22 mouse cellular contexts compared by ENCODE assay signal in the genomic region with DNA sequence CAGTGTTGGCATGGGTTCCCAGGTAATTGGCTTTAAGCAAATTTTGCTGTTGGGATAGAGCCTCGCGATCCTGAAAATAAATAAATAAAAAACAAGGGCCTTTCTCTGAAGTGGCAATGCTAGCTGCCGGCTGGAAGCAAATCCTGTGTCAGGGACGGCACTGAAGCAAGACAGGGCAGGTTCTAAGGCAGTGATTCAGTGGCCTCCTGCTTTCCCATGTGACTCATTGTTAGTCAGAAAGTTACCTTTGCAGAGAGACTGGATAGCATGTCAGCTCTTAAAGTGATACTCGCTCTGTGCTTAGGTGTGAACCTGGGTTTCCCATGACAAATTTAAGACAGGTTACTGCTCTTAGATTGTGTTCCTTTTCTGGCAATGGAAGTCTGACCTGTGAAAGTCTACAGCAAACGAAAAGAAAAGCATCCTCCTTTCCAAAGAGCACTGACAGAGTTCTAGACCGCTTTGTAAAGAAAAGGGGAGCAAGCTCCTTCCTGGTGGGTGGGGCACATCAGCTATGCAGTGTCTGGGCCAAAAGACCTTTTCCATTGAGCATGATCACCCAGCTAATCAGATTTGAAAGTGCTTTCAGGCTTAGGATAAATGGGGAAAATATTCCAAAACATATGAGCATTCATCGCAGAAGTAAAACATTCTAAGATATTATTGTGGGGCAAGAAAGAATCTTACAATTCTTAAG.
DNase-seq lines count a peak whose midpoint lies in the region; ATAC-seq and TF ChIP-seq lines count a peak whose summit lies in the region.
"Had no signal": no experiment of that assay in that cellular context is flagged by ENCODE, and none has a peak within 500 bp of the region (broad histone marks: within the 10 kb centered on the region; RNA-seq: fewer than 3 reads in every experiment).

No protein-coding gene starts in this region.

- no peaks in the 10 kb centered on the region for H3K36me3 ChIP-seq in intestine, postnatal 0 days (ENCODE audit: control insufficient read depth, insufficient read depth)
- H3K36me3 ChIP-seq in forebrain, embryonic 10.5 days (replicated peaks), result no peaks in the 10 kb centered on the region
- H3K36me3 ChIP-seq: forebrain, embryonic 15.5 days; heart, embryonic 12.5 days; hindbrain, embryonic 12.5 days had no signal

- peak; percentile 40 for DNase-seq in adrenal gland, postnatal 14 days
- no peak for DNase-seq in adrenal gland, adult 18-20 months (ENCODE audit: low spot score in 2 of 2)
- DNase-seq in 3T3-L1 (ENCODE audit: low read depth, low spot score), result peak; percentile 61
- peak; percentile 14 for DNase-seq in brain, adult 2 months (ENCODE audit: low read depth, low spot score)
- no peak for DNase-seq in right cerebral cortex, postnatal 25 days
- no peak for DNase-seq in forebrain, embryonic 10.5 days (ENCODE audit: extremely low spot score, low spot score)
- DNase-seq: cerebellum, adult 2 months; cerebellum, postnatal 36 days; heart, postnatal 14 days; kidney, adult 11 months; kidney, postnatal 36 days; left cerebral cortex, postnatal 4 days; lung, adult 18-20 months; lung, postnatal 36 days had no signal

- peak overlapping the region; percentile 21; the same call in 1 of the 2 replicates for H3K4me2 ChIP-seq in intestine, postnatal 0 days (replicated peaks; ENCODE audit: low read depth)
- H3K4me2 ChIP-seq: forebrain, embryonic 15.5 days; heart, embryonic 12.5 days; hindbrain, embryonic 12.5 days; liver, embryonic 11.5 days had no signal

- H3K27ac ChIP-seq in intestine, postnatal 0 days (ENCODE audit: low read depth, low read length), result peak overlapping the region; percentile 9; the same call in 1 of the 2 replicates
- H3K27ac ChIP-seq in forebrain, embryonic 10.5 days, result no peak overlapping the region
- H3K27ac ChIP-seq: hindbrain, embryonic 12.5 days; left cerebral cortex, adult 2 months had no signal

- H3K9ac ChIP-seq in intestine, postnatal 0 days (ENCODE audit: low read depth, low read length), result no peak overlapping the region
- H3K9ac ChIP-seq: forebrain, embryonic 15.5 days; heart, embryonic 12.5 days; hindbrain, embryonic 12.5 days had no signal

- 54% methylated on average over 8 of the region's 8 CpGs for WGBS in intestine, postnatal 0 days
- WGBS in forebrain, embryonic 10.5 days, result 71% methylated on average over 8 of the region's 8 CpGs

- H3K27me3 ChIP-seq in intestine, postnatal 0 days (replicated peaks; ENCODE audit: control insufficient read depth, insufficient read depth, low read length), result no peaks in the 10 kb centered on the region
- no peaks in the 10 kb centered on the region for H3K27me3 ChIP-seq in forebrain, embryonic 10.5 days (ENCODE audit: poor library complexity, severe bottlenecking)
- H3K27me3 ChIP-seq: CH12.LX; forebrain, embryonic 15.5 days; hindbrain, embryonic 12.5 days had no signal

- H3K4me3 ChIP-seq in intestine, postnatal 0 days (ENCODE audit: low read depth, low read length), result no peak overlapping the region
- no peak overlapping the region for H3K4me3 ChIP-seq in forebrain, embryonic 10.5 days
- H3K4me3 ChIP-seq: forebrain, embryonic 15.5 days; heart, embryonic 12.5 days; hindbrain, embryonic 12.5 days; left cerebral cortex, adult 2 months had no signal

- H3K9me3 ChIP-seq in intestine, postnatal 0 days (ENCODE audit: control insufficient read depth), result no peaks in the 10 kb centered on the region
- no peaks in the 10 kb centered on the region for H3K9me3 ChIP-seq in forebrain, embryonic 10.5 days
- H3K9me3 ChIP-seq: forebrain, embryonic 15.5 days; heart, embryonic 12.5 days; hindbrain, embryonic 12.5 days had no signal

- ATAC-seq in intestine, postnatal 0 days, result peak; percentile 84
- no peak for ATAC-seq in megakaryocyte-erythroid progenitor cell, adult 5-6 weeks (replicated peaks; ENCODE audit: low FRiP score, low TSS enrichment, poor library complexity, severe bottlenecking)

- no peak for TF ChIP-seq CTCF in intestine, postnatal 0 days (IDR thresholded peaks at IDR 0.05; ENCODE audit: low read depth)

- H3K4me1 ChIP-seq in intestine, postnatal 0 days (replicated peaks; ENCODE audit: control insufficient read depth, insufficient read depth, low read length), result peaks cover 8% of the 10 kb centered on the region; the same call in 1 of the 2 replicates
- no peaks in the 10 kb centered on the region for H3K4me1 ChIP-seq in forebrain, embryonic 10.5 days
- H3K4me1 ChIP-seq: hindbrain, embryonic 12.5 days had no signal

Comparison
In these comparisons a context has a peak if more than half of its experiments do, and no peak if none do; other contexts are left out.
1. DNase-seq: peak in adrenal gland, postnatal 14 days (single experiment), 3T3-L1 (single experiment) and brain, adult 2 months (single experiment); none in adrenal gland, adult 18-20 months (0 of 2), right cerebral cortex, postnatal 25 days (single experiment) and forebrain, embryonic 10.5 days (single experiment).